Mouse (Mus musculus) lung, embryonic 14.5 days (tissue): ENCODE measurements at regions not wholly inside any gene's neighbourhood (a gene's known extent, or its start where the extent isn't known, plus 50 kb on each side); places are given as distances from the start of the nearest gene placed in this dataset.

Source experiments
- ATAC-seq: fragments of 200-750 bp; cut with Nextera tagmentation; 2 replicates; pipeline ENCODE4 v1.8.0; 2017; ENCODE audit warnings: mild to moderate bottlenecking, moderate TSS enrichment, moderate library complexity; ENCODE audit not compliant: insufficient read depth
- DNase-seq: peaks from one replicate; pipeline ENCODE4 v3.0.0-alpha.2; 2015
- H3K27ac ChIP-seq: fragments of 300-500 bp; sonication (generic); 2 replicates; pipeline ENCODE4 v1.5.1; 2014; ENCODE audit warnings: low read depth, mild to moderate bottlenecking, moderate library complexity
- H3K27me3 ChIP-seq: fragments of 300-500 bp; sonication (generic); 2 replicates; pipeline ENCODE4 v1.6.1; 2014; ENCODE audit warnings: low read length, control low read depth; ENCODE audit not compliant: insufficient read depth
- H3K36me3 ChIP-seq: fragments of 300-500 bp; sonication (generic); 2 replicates; pipeline ENCODE4 v1.6.1; 2014; ENCODE audit warnings: control low read depth; ENCODE audit not compliant: insufficient read depth
- H3K4me1 ChIP-seq: fragments of 300-500 bp; sonication (generic); 2 replicates; pipeline ENCODE4 v1.6.1; 2014; ENCODE audit warnings: antibody characterized with exemption, control low read depth; ENCODE audit not compliant: insufficient read depth
- H3K4me2 ChIP-seq: fragments of 300-500 bp; sonication (generic); 2 replicates; pipeline ENCODE4 v1.6.1; 2014; ENCODE audit warnings: mild to moderate bottlenecking
- H3K4me3 ChIP-seq: fragments of 300-500 bp; sonication (generic); 2 replicates; pipeline ENCODE4 v1.5.1; 2014; ENCODE audit warnings: low read depth, low read length
- H3K9ac ChIP-seq: fragments of 300-500 bp; sonication (generic); 2 replicates; pipeline ENCODE4 v1.6.1; 2014
- H3K9me3 ChIP-seq: fragments of 300-500 bp; sonication (generic); 2 replicates; pipeline ENCODE4 v1.6.1; 2016; ENCODE audit warnings: low read depth, low read length, control low read depth
- CTCF ChIP-seq: IDR thresholded peaks from 2 replicates; pipeline ENCODE4 v1.5.1; 2016; ENCODE audit warnings: antibody characterized with exemption, low read depth
- WGBS: fragments of 180-500 bp; shearing (Covaris S2); extraction: QIAGEN DNeasy Blood & Tissue Kit; methylation state at CpG from one replicate; pipeline ENCODE4 v1.1.7; 2014; 5-methylcytosine and 5-hydroxymethylcytosine counted together

GRCm38 (mm10) chr3:137105930-137106329 is 234.9 kb upstream of the Emcn start:
- no peaks in the 10 kb centered on the region for H3K4me1 ChIP-seq
- 80% methylated on average over 1 of the region's 1 CpGs for WGBS
- ATAC-seq, result no peak

GRCm38 (mm10) chr3:137108197-137108596 is 232.7 kb upstream of the Emcn start:
- Histone ChIP-seq H3K27ac (no peak overlapping the region), H3K27me3 (no peaks in the 10 kb centered on the region), H3K36me3 (no peaks in the 10 kb centered on the region), H3K4me1 (no peaks in the 10 kb centered on the region), H3K9ac (no peak overlapping the region), H3K4me2 (no peak overlapping the region), H3K4me3 (no peak overlapping the region), H3K9me3 (no peaks in the 10 kb centered on the region)
- DNase-seq (no peak), ATAC-seq (no peak)
- TF ChIP-seq CTCF, result no peak
- WGBS, result 93% methylated on average over 2 of the region's 2 CpGs

More at GRCm38 (mm10) chr3:137105930-137106329, 234.9 kb upstream of the Emcn start:
- H3K9me3 ChIP-seq, result no peaks in the 10 kb centered on the region
- TF ChIP-seq CTCF, result no peak
- H3K4me3 ChIP-seq, result no peak overlapping the region
- no peak overlapping the region for H3K4me2 ChIP-seq
- no peak overlapping the region for H3K27ac ChIP-seq
- no peaks in the 10 kb centered on the region for H3K36me3 ChIP-seq
- DNase-seq, result no peak
- no peak overlapping the region for H3K9ac ChIP-seq
- H3K27me3 ChIP-seq, result no peaks in the 10 kb centered on the region

- Histone ChIP-seq H3K27me3 (no peaks in the 10 kb centered on the region), H3K27ac (no peak overlapping the region), H3K9me3 (no peaks in the 10 kb centered on the region), H3K9ac (no peak overlapping the region), H3K4me3 (no peak overlapping the region), H3K4me2 (no peak overlapping the region), H3K36me3 (no peaks in the 10 kb centered on the region), H3K4me1 (no peaks in the 10 kb centered on the region)
- DNase-seq (no peak), ATAC-seq (no peak)
- TF ChIP-seq CTCF, result no peak
- 87% methylated on average over 9 of the region's 9 CpGs for WGBS
These were observed 231.1 kb upstream of the Emcn start for GRCm38 (mm10) chr3:137109786-137110185.

- no peak for TF ChIP-seq CTCF
- ATAC-seq (no peak), DNase-seq (no peak)
- no peak overlapping the region for H3K27ac ChIP-seq
- H3K4me2 ChIP-seq, result no peak overlapping the region
- no peak overlapping the region for H3K9ac ChIP-seq
- H3K4me1 ChIP-seq, result no peaks in the 10 kb centered on the region
- no peaks in the 10 kb centered on the region for H3K27me3 ChIP-seq
- no peak overlapping the region for H3K4me3 ChIP-seq
- no peaks in the 10 kb centered on the region for H3K9me3 ChIP-seq
- no peaks in the 10 kb centered on the region for H3K36me3 ChIP-seq
- WGBS, result 65% methylated on average over 4 of the region's 4 CpGs
These were observed 230.4 kb upstream of the Emcn start for GRCm38 (mm10) chr3:137110485-137110884.

GRCm38 (mm10) chr3:137129967-137130366 is 210.9 kb upstream of the Emcn start:
- H3K4me1 ChIP-seq, result no peaks in the 10 kb centered on the region
- no peaks in the 10 kb centered on the region for H3K27me3 ChIP-seq
- ATAC-seq (no peak), DNase-seq (no peak)
- H3K4me3 ChIP-seq, result no peak overlapping the region
- no peak overlapping the region for H3K4me2 ChIP-seq
- no peak for TF ChIP-seq CTCF
- no peak overlapping the region for H3K9ac ChIP-seq
- H3K27ac ChIP-seq, result no peak overlapping the region
- 85% methylated on average over 4 of the region's 4 CpGs for WGBS
- no peaks in the 10 kb centered on the region for H3K9me3 ChIP-seq
- no peaks in the 10 kb centered on the region for H3K36me3 ChIP-seq

- Histone ChIP-seq H3K27ac (no peak overlapping the region), H3K9me3 (no peaks in the 10 kb centered on the region), H3K9ac (no peak overlapping the region), H3K27me3 (no peaks in the 10 kb centered on the region), H3K4me3 (no peak overlapping the region), H3K36me3 (no peaks in the 10 kb centered on the region), H3K4me2 (no peak overlapping the region), H3K4me1 (no peaks in the 10 kb centered on the region)
- 32% methylated on average over 3 of the region's 3 CpGs for WGBS
- DNase-seq, result peak; percentile 43
- ATAC-seq, result peak; percentile 65; the same call in 1 of the 2 replicates
- no peak for TF ChIP-seq CTCF
These were observed 198.8 kb upstream of the Emcn start for GRCm38 (mm10) chr3:137142041-137142440.

GRCm38 (mm10) chr3:137146062-137146461 is 194.8 kb upstream of the Emcn start:
- DNase-seq (no peak), ATAC-seq (no peak)
- H3K27ac ChIP-seq, result no peak overlapping the region
- TF ChIP-seq CTCF, result no peak
- no peak overlapping the region for H3K9ac ChIP-seq
- no peaks in the 10 kb centered on the region for H3K9me3 ChIP-seq
- H3K36me3 ChIP-seq, result no peaks in the 10 kb centered on the region
- H3K4me1 ChIP-seq, result no peaks in the 10 kb centered on the region
- H3K27me3 ChIP-seq, result no peaks in the 10 kb centered on the region
- H3K4me2 ChIP-seq, result no peak overlapping the region
- H3K4me3 ChIP-seq, result no peak overlapping the region

GRCm38 (mm10) chr3:137147405-137147804 is 193.5 kb upstream of the Emcn start:
- no peak overlapping the region for H3K9ac ChIP-seq
- no peak for TF ChIP-seq CTCF
- 72% methylated on average over 5 of the region's 5 CpGs for WGBS
- H3K27ac ChIP-seq, result no peak overlapping the region
- DNase-seq (no peak), ATAC-seq (no peak)
- no peaks in the 10 kb centered on the region for H3K27me3 ChIP-seq
- no peaks in the 10 kb centered on the region for H3K4me1 ChIP-seq
- no peak overlapping the region for H3K4me3 ChIP-seq
- no peaks in the 10 kb centered on the region for H3K9me3 ChIP-seq
- no peak overlapping the region for H3K4me2 ChIP-seq
- no peaks in the 10 kb centered on the region for H3K36me3 ChIP-seq
